Mouse (Mus musculus): ENCODE results near the gene Trmt112.

Gene Trmt112

GRCm38 (mm10) chr19:6949951-6950350, 40.5 kb downstream of the Trmt112 start:
- no peak for DNase-seq

GRCm38 (mm10) chr19:6950613-6951153, 41.2 kb downstream of the Trmt112 start:
- peak; percentile 59 to 72 for DNase-seq

- DNase-seq = peak; percentile 91 to 93
Measured at GRCm38 (mm10) chr19:6951381-6951968, 42.0 kb downstream of the Trmt112 start.

GRCm38 (mm10) chr19:6951994-6952711, 42.7 kb downstream of the Trmt112 start:
- DNase-seq = peak; percentile 77 to 79

- DNase-seq = no peak
Measured at GRCm38 (mm10) chr19:6952712-6953037, 43.2 kb downstream of the Trmt112 start.

DNA sequence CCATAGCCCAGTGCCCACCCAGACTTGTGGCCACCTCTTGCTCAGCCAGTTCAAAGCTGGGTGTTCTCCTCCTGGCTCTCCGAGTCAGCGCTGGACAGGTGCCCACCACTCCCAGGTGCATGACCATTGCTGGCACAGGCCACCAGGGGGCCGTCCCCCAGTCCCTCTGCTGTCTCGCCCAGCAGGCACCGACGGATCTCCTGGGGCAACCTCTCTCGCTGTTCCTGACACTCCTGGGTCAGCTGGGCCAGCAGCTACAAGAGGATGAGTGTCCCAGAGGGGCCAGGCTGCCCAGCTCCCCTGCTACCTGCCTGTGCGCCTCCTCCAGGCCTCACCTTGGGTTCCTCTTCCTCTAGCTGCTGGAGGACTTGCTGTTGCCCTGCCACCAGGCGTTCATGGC, 44.5 kb downstream of the Trmt112 start:
- peak in 1 of 2 experiments; percentile 66 for DNase-seq

- no peak for DNase-seq
Measured at GRCm38 (mm10) chr19:6955424-6955823, 45.9 kb downstream of the Trmt112 start.

- no peak for DNase-seq
Measured at GRCm38 (mm10) chr19:6956461-6956860, 47.0 kb downstream of the Trmt112 start.

Data from cerebellum, postnatal 14 days (tissue).